Mouse (Mus musculus) forebrain, postnatal 0 days (tissue): ENCODE measurements around the gene Dcaf5. TPM values are rescaled to one million over a fixed set of nuclear protein-coding genes. Genes with fewer than 3 reads are reported as not detected.

Source experiments
- ATAC-seq: fragments of 200-750 bp; cut with Nextera tagmentation; 2 replicates; pipeline ENCODE4 v1.8.0; 2017; ENCODE audit warnings: mild to moderate bottlenecking, moderate library complexity
- DNase-seq: peaks from one replicate; pipeline ENCODE4 v3.0.0-alpha.2; 2015
- H3K27ac ChIP-seq: fragments of 300-500 bp; sonication (generic); 2 replicates; pipeline ENCODE4 v1.5.1; 2014; ENCODE audit warnings: low read depth, mild to moderate bottlenecking, antibody characterized with exemption, low read length, moderate library complexity, mixed read lengths
- H3K27me3 ChIP-seq: fragments of 300-500 bp; sonication (generic); 2 replicates; pipeline ENCODE4 v1.6.1; 2014; ENCODE audit warnings: mild to moderate bottlenecking, low read length, mixed read lengths; ENCODE audit not compliant: insufficient read depth
- H3K36me3 ChIP-seq: fragments of 300-500 bp; sonication (generic); 2 replicates; pipeline ENCODE4 v1.6.1; 2014; ENCODE audit warnings: mild to moderate bottlenecking, moderate library complexity; ENCODE audit not compliant: insufficient read depth
- H3K4me1 ChIP-seq: fragments of 300-500 bp; sonication (generic); 2 replicates; pipeline ENCODE4 v1.6.1; 2014; ENCODE audit warnings: antibody characterized with exemption; ENCODE audit not compliant: insufficient read depth
- H3K4me2 ChIP-seq: fragments of 300-500 bp; sonication (generic); 2 replicates; pipeline ENCODE4 v1.6.1; 2014; ENCODE audit warnings: low read depth, mild to moderate bottlenecking, moderate library complexity
- H3K4me3 ChIP-seq: fragments of 300-500 bp; sonication (generic); 2 replicates; pipeline ENCODE4 v1.5.1; 2014; ENCODE audit warnings: low read depth, low read length, mixed read lengths
- H3K9ac ChIP-seq: fragments of 300-500 bp; sonication (generic); 2 replicates; pipeline ENCODE4 v1.6.1; 2014; ENCODE audit warnings: mild to moderate bottlenecking
- H3K9me3 ChIP-seq: fragments of 300-500 bp; sonication (generic); 2 replicates; pipeline ENCODE4 v1.6.1; 2016; ENCODE audit warnings: low read length
- CTCF ChIP-seq: sonication (generic); IDR thresholded peaks from 2 replicates; pipeline ENCODE4 v1.5.1; 2016; ENCODE audit warnings: antibody characterized with exemption, control low read depth, low read depth
- WGBS: fragments of 180-500 bp; shearing (Covaris S2); extraction: QIAGEN DNeasy Blood & Tissue Kit; methylation state at CpG from one replicate; pipeline ENCODE4 v1.1.7; 2014; 5-methylcytosine and 5-hydroxymethylcytosine counted together
- polyA plus RNA-seq: library from polyadenylated mRNA; unstranded; fragments of >200 nt; fragmentation: Nextera tagmentation; extraction: Ambion mirVana; gene quantifications from 2 replicates; pipeline ENCODE4 v1.2.1, GENCODE M21; 2015
- total RNA-seq: library from RNA; depleted of rRNA; stranded (reverse); fragments of >200 nt; gene quantifications from 2 replicates; pipeline ENCODE4 v1.2.3, GENCODE M21; 2014

Gene Dcaf5
- total and polyA plus RNA-seq, 2 experiments from 2014 or later = 16.8 to 59.6 TPM

DNA sequence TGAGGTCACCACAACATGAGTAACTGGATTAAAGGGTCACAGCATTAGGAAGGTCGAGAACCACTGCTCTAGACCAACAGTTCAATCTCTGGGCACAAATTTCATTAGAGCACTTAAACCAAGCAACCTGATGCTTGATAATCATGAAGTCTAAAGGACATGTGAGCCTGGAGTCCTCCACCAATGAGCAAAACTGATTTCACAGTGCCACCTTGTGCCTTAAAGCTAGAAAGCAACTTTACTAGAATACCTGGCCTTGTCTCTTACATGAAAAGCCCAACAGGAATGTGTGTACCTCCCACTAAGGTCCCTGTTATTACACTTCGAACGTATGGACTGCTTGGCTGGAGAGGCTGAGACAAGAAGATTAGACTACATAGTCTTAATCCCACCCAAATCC is 47.0 kb downstream of the Dcaf5 start:
- TF ChIP-seq CTCF = peak; percentile 73
- no peak overlapping the region for H3K9ac ChIP-seq
- peak; percentile 58 for DNase-seq
- H3K4me2 ChIP-seq = no peak overlapping the region
- WGBS = 66% methylated on average over 3 of the region's 3 CpGs
- peak; percentile 61; the same call in 1 of the 2 replicates for ATAC-seq
- no peak overlapping the region for H3K27ac ChIP-seq
- no peaks in the 10 kb centered on the region for H3K36me3 ChIP-seq
- H3K4me1 ChIP-seq = no peaks in the 10 kb centered on the region
- no peaks in the 10 kb centered on the region for H3K27me3 ChIP-seq
- no peak overlapping the region for H3K4me3 ChIP-seq
- no peaks in the 10 kb centered on the region for H3K9me3 ChIP-seq

DNA sequence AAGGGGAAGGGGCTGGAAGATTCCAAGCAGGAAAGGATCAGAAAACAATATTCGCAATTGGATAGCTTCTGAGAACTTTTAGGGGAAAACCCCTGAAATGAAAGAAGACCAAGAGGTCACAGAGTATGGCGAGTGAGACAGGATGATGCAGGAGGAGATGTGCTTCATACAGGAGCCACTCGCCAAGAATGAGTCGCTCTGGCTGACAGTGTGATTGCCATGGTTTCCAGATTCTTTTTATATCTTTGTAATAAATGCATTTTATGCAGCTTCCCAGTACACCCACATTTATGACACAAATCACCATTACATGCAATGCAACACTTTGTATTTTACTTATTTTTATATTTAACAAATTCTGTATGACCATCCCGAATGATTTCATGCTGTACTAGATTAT is 49.1 kb downstream of the Dcaf5 start:
- ATAC-seq = no peak
- DNase-seq = no peak
- Histone ChIP-seq H3K9me3 (no peaks in the 10 kb centered on the region), H3K4me3 (no peak overlapping the region), H3K4me2 (no peak overlapping the region), H3K27ac (no peak overlapping the region), H3K27me3 (no peaks in the 10 kb centered on the region), H3K9ac (no peak overlapping the region), H3K36me3 (0 out of 2 replicates have a peak, but pooled peaks cover 10% of the 10 kb centered on the region), H3K4me1 (no peaks in the 10 kb centered on the region)
- no peak for TF ChIP-seq CTCF
- WGBS = 80% methylated on average over 5 of the region's 5 CpGs

DNA sequence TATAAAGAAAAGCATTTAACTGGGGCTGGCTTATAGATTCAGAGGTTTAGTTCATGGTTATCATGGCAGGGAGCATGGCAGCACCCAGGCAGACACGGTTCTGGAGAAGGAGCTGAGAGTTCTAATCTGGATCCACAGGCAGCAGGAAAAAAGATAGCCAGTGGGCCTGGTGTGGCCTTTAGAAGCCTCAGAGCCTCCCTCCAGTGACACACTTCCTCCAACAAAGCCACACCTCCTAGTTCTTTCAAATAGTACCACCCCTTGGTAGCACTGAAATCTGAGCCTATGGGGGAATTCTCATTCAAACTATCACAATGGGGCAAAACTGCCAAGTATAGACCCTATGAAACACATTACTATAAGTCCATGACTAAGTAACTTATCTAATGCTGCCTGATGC is 51.0 kb downstream of the Dcaf5 start:
- Histone ChIP-seq H3K9ac (no peak overlapping the region), H3K4me3 (no peak overlapping the region), H3K27me3 (no peaks in the 10 kb centered on the region), H3K4me2 (no peak overlapping the region), H3K4me1 (no peaks in the 10 kb centered on the region), H3K27ac (no peak overlapping the region), H3K9me3 (no peaks in the 10 kb centered on the region), H3K36me3 (0 out of 2 replicates have a peak, but pooled peaks cover 10% of the 10 kb centered on the region)
- DNase-seq (no peak), ATAC-seq (no peak)
- WGBS = 81% methylated on average over 1 of the region's 1 CpGs
- no peak for TF ChIP-seq CTCF

DNA sequence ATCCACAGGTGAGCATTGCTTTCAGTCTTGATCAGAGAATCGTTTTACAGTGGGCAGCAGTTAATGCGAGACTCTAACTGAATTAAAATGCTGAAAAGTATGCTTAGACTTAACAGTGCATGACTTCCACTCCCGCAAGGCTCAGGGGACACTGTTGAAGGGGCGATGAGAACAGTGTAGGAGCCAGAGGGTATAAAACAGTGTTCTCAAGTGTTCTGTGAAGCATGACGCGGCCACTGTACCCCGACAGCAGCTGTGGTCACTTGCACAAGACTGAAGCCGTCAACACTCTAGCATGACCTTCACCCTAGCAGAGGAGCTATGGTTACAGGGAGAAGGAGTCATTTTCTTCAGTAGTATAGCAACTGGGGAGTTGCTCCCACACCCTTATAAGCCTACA is 52.9 kb downstream of the Dcaf5 start:
- no peak overlapping the region for H3K4me3 ChIP-seq

DNA sequence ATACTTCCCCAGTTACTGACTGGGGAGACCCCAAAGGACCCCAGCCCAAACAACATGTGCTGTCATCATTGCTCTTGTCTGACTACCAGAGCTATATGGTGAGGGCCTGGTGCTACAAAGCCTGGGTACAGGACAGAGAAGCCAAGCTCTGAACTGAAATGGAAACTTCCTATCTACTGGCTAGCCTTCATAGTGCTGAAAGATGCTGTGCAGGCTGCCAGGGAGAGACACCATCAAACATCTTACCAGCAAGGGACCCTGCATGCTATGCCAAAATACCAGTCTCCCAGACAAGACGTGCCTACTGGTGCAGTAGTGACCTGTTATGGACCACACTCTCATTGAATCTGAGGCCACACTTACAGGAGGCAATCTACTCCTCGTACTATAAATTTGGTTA is 53.6 kb downstream of the Dcaf5 start:
- H3K27me3 ChIP-seq = no peaks in the 10 kb centered on the region

More for the DNA sequence above, 52.9 kb downstream of the Dcaf5 start:
- Histone ChIP-seq H3K9me3 (no peaks in the 10 kb centered on the region), H3K9ac (no peak overlapping the region), H3K27me3 (no peaks in the 10 kb centered on the region), H3K4me1 (no peaks in the 10 kb centered on the region), H3K36me3 (0 out of 2 replicates have a peak, but pooled peaks cover 10% of the 10 kb centered on the region), H3K27ac (no peak overlapping the region), H3K4me2 (no peak overlapping the region)
- TF ChIP-seq CTCF = no peak
- WGBS = 93% methylated on average over 8 of the region's 8 CpGs
- ATAC-seq (no peak), DNase-seq (no peak)

DNA sequence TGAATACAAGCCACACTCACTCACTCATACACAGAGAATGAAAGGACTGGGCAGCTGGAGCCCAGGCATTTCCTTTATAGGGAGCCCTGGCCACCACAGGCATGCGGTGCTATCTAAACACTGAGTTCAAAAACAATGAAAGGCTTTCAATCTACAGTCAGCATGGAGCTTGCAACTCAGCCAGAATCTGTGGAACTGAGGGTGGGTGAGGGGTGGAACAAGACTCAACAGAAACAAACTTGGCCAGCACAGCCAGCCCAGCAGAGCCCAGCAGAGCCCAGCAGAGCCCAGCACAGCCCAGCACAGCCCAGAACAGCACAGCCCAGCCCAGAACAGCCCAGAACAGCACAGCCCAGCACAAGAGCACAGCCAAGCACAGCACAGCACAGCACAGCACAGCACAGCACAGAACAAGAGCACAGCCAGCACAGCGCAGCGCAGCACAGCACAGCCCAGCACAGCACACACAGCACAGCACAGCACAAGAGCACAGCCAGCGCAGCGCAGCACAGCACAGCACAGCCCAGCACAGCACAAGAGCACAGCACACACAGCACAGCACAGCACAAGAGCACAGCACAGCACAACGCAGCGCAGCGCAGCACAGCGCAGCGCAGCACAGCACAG is 56.5 kb downstream of the Dcaf5 start:
- ATAC-seq = peak; percentile 84

More for the DNA sequence above, 53.6 kb downstream of the Dcaf5 start:
- Histone ChIP-seq H3K9ac (no peak overlapping the region), H3K9me3 (no peaks in the 10 kb centered on the region), H3K27ac (no peak overlapping the region), H3K4me3 (no peak overlapping the region), H3K36me3 (0 out of 2 replicates have a peak, but pooled peaks cover 10% of the 10 kb centered on the region), H3K4me2 (no peak overlapping the region), H3K4me1 (no peaks in the 10 kb centered on the region)
- WGBS = 93% methylated on average over 2 of the region's 2 CpGs
- ATAC-seq = no peak
- TF ChIP-seq CTCF = no peak
- no peak for DNase-seq

DNA sequence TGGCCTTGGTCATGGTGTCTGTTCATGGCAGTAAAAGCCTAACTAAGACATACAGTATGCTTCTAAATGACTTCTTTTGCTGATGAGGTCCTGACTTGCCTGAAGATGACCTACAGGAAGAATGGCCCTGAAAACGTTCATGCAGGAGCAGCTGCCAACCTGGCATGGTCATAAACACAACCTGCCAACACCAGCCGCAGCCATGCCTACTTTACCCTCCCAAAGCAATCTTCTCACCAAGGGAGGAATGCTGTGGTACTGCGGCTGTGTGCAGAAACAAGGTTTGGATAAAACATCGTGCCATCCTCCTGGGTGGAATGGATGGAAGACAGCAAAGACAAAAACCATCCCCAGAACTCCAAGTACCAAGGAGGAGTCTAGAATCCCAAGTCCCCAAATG is 57.0 kb downstream of the Dcaf5 start:
- Histone ChIP-seq H3K4me1 (no peaks in the 10 kb centered on the region), H3K4me3 (no peak overlapping the region), H3K9me3 (no peaks in the 10 kb centered on the region), H3K4me2 (no peak overlapping the region), H3K27ac (peak overlapping the region; percentile 15; the same call in 1 of the 2 replicates), H3K9ac (no peak overlapping the region), H3K27me3 (no peaks in the 10 kb centered on the region), H3K36me3 (peaks cover 26% of the 10 kb centered on the region)
- ATAC-seq = no peak
- peak; percentile 6 for DNase-seq
- TF ChIP-seq CTCF = no peak
- 51% methylated on average over 4 of the region's 4 CpGs for WGBS

More for the DNA sequence above, 56.5 kb downstream of the Dcaf5 start:
- DNase-seq = peak; percentile 34
- H3K27ac ChIP-seq = peak overlapping the region; percentile 15; the same call in 1 of the 2 replicates
- no peaks in the 10 kb centered on the region for H3K4me1 ChIP-seq
- H3K36me3 ChIP-seq = peaks cover 22% of the 10 kb centered on the region
- no peak overlapping the region for H3K4me3 ChIP-seq
- H3K4me2 ChIP-seq = no peak overlapping the region
- H3K27me3 ChIP-seq = no peaks in the 10 kb centered on the region
- no peak overlapping the region for H3K9ac ChIP-seq
- TF ChIP-seq CTCF = no peak
- 85% methylated on average over 10 of the region's 10 CpGs for WGBS
- no peaks in the 10 kb centered on the region for H3K9me3 ChIP-seq
